Mouse (Mus musculus): ENCODE measurements around the gene Got2.

DNA sequence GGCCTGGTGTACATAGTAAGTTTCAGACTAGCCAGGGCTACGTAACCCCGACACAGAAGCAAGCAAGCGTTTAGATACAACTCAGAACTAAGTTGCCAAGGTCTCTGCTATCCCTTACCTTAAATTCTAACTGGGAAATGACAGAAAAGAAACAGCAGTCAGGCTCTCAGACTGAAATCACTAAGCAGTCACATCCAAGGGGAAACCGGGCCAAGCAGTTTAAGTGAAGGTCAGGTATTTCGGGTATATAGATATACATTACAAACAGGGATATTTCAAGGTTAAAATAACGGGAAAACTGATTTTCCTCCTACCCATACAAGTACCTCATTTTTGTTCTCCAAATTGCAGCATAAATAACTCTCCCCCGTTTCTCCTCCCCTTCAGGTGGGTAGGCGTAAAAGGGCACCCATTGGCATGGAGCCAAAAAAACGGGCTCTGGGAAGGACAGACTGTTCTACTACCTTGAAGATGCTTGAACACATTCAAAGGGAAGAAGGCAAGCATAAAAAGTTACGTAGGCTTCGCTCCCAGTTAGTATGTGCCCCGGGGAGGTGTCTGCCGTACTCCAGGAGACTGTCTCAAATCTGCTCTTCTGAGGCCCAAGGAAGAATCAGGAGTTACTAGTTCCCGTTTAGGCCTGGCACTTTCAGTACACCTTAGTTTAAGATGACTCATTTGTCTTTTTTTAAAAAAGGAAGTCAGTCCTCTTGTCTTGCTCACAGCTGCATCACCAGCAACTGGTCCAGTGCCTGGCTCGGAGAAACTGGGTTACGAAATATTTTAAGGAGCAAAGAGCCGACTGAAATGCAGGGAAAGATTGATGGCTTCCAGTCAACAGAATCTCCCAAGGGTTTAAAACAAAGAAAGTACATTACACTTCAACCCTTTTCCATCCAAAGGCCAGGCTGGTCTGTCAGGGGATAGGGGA lies 1.4 kb downstream of the Got2 start:
- TF ChIP-seq CTCF (IDR thresholded peaks at IDR 0.05; ENCODE audit: extremely low read depth, insufficient read depth, low read length) (no peak), POLR2A (IDR thresholded peaks at IDR 0.05; ENCODE audit: extremely low read depth, insufficient read depth, low read length) (no peak)
